In the genomic region with DNA sequence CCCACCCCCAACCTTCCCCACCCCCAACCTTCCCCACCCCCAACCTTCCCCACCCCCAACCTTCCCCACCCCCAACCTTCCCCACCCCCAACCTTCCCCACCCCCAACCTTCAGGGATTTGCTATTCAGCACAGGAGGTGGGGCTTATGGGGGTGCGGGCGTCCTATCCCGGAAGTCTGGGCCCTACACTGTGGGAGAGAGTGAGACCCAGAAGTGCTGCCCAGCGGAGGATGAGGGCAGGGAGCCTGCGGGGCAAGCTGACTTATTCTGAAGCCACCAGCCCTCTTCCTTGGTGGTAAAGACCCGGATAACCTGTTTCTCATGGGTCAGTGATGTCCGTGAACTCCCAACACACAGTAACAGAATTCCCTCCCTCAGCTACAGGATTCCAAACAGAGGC, we compare ENCODE assay signal across 9 mouse cellular contexts. TPM values are rescaled to one million over a fixed set of nuclear protein-coding genes. Genes with fewer than 3 reads are reported as not detected.
A peak's percentile ranks its signal among the peaks of the same experiment; 100 is the strongest.
DNase-seq lines count a peak whose midpoint lies in the region; ATAC-seq and TF ChIP-seq lines count a peak whose summit lies in the region.
"Had no signal": no experiment of that assay in that cellular context is flagged by ENCODE, and none has a peak within 500 bp of the region (broad histone marks: within the 10 kb centered on the region; RNA-seq: fewer than 3 reads in every experiment).

No protein-coding gene starts in this region.

- no peak overlapping the region for H3K4me3 ChIP-seq in intestine, embryonic 15.5 days (replicated peaks)
- no peak overlapping the region for H3K4me3 ChIP-seq in intestine, postnatal 0 days (ENCODE audit: low read depth, low read length)
- H3K4me3 ChIP-seq in embryonic facial prominence, embryonic 13.5 days = no peak overlapping the region
- H3K4me3 ChIP-seq in hindbrain, embryonic 12.5 days = no peak overlapping the region
- H3K4me3 ChIP-seq in lung, embryonic 14.5 days (ENCODE audit: low read depth, low read length) = no peak overlapping the region

- H3K9me3 ChIP-seq in intestine, embryonic 15.5 days = no peaks in the 10 kb centered on the region
- no peaks in the 10 kb centered on the region for H3K9me3 ChIP-seq in intestine, postnatal 0 days (ENCODE audit: control insufficient read depth)
- H3K9me3 ChIP-seq in embryonic facial prominence, embryonic 13.5 days = no peaks in the 10 kb centered on the region
- no peaks in the 10 kb centered on the region for H3K9me3 ChIP-seq in hindbrain, embryonic 12.5 days (replicated peaks)
- H3K9me3 ChIP-seq in lung, embryonic 14.5 days (ENCODE audit: low read depth, low read length) = no peaks in the 10 kb centered on the region

- H3K4me2 ChIP-seq in intestine, embryonic 15.5 days (replicated peaks) = peak overlapping the region; percentile 47
- H3K4me2 ChIP-seq in intestine, postnatal 0 days (replicated peaks; ENCODE audit: low read depth) = no peak overlapping the region
- peak overlapping the region; percentile 54 for H3K4me2 ChIP-seq in embryonic facial prominence, embryonic 13.5 days
- peak overlapping the region; percentile 48 for H3K4me2 ChIP-seq in hindbrain, embryonic 12.5 days (replicated peaks)
- peak overlapping the region; percentile 54; the same call in 1 of the 2 replicates for H3K4me2 ChIP-seq in lung, embryonic 14.5 days

- H3K27ac ChIP-seq in intestine, embryonic 15.5 days = no peak overlapping the region
- H3K27ac ChIP-seq in intestine, postnatal 0 days (ENCODE audit: low read depth, low read length) = no peak overlapping the region
- H3K27ac ChIP-seq in embryonic facial prominence, embryonic 13.5 days = no peak overlapping the region
- H3K27ac ChIP-seq in hindbrain, embryonic 12.5 days = no peak overlapping the region
- no peak overlapping the region for H3K27ac ChIP-seq in lung, embryonic 14.5 days (ENCODE audit: low read depth)

- no peak for ATAC-seq in intestine, embryonic 15.5 days
- no peak for ATAC-seq in intestine, postnatal 0 days
- ATAC-seq in embryonic facial prominence, embryonic 13.5 days (ENCODE audit: insufficient number of reproducible peaks, insufficient read depth, low FRiP score, low TSS enrichment, low read depth) = no peak
- no peak for ATAC-seq in hindbrain, embryonic 12.5 days (ENCODE audit: low FRiP score)
- no peak for ATAC-seq in lung, embryonic 14.5 days (ENCODE audit: insufficient read depth)
- ATAC-seq in inflammation-experienced regulatory T-cells, adult 6 months = no peak
- no peak for ATAC-seq in monocyte, adult 5-6 weeks (replicated peaks; ENCODE audit: insufficient number of reproducible peaks, low FRiP score, low TSS enrichment, poor library complexity, severe bottlenecking)

- H3K4me1 ChIP-seq in intestine, embryonic 15.5 days (replicated peaks) = peaks cover 5% of the 10 kb centered on the region; the same call in 1 of the 2 replicates
- H3K4me1 ChIP-seq in intestine, postnatal 0 days (replicated peaks; ENCODE audit: control insufficient read depth, insufficient read depth, low read length) = 0 out of 2 replicates have a peak, but pooled peaks cover 5% of the 10 kb centered on the region
- H3K4me1 ChIP-seq in embryonic facial prominence, embryonic 13.5 days = peaks cover 10% of the 10 kb centered on the region
- peaks cover 38% of the 10 kb centered on the region for H3K4me1 ChIP-seq in hindbrain, embryonic 12.5 days
- no peaks in the 10 kb centered on the region for H3K4me1 ChIP-seq in lung, embryonic 14.5 days (ENCODE audit: insufficient read depth)

- no peaks in the 10 kb centered on the region for H3K36me3 ChIP-seq in intestine, embryonic 15.5 days
- no peaks in the 10 kb centered on the region for H3K36me3 ChIP-seq in intestine, postnatal 0 days (ENCODE audit: control insufficient read depth, insufficient read depth)
- no peaks in the 10 kb centered on the region for H3K36me3 ChIP-seq in embryonic facial prominence, embryonic 13.5 days
- H3K36me3 ChIP-seq in hindbrain, embryonic 12.5 days = no peaks in the 10 kb centered on the region
- no peaks in the 10 kb centered on the region for H3K36me3 ChIP-seq in lung, embryonic 14.5 days (ENCODE audit: insufficient read depth)
- H3K36me3 ChIP-seq: G1E had no signal

- no peak overlapping the region for H3K9ac ChIP-seq in intestine, embryonic 15.5 days
- no peak overlapping the region for H3K9ac ChIP-seq in intestine, postnatal 0 days (ENCODE audit: low read depth, low read length)
- H3K9ac ChIP-seq in embryonic facial prominence, embryonic 13.5 days = no peak overlapping the region
- no peak overlapping the region for H3K9ac ChIP-seq in hindbrain, embryonic 12.5 days
- H3K9ac ChIP-seq in lung, embryonic 14.5 days = no peak overlapping the region

- no peak for DNase-seq in lung, embryonic 14.5 days
- no peak for DNase-seq in right cerebral cortex, adult 2 months (ENCODE audit: low spot score in 2 of 2)

- no peak for TF ChIP-seq CTCF in intestine, postnatal 0 days (IDR thresholded peaks at IDR 0.05; ENCODE audit: low read depth)
- no peak for TF ChIP-seq CTCF in lung, embryonic 14.5 days (IDR thresholded peaks at IDR 0.05; ENCODE audit: low read depth)

- WGBS in intestine, embryonic 15.5 days = 2% methylated on average over 7 of the region's 7 CpGs
- WGBS in intestine, postnatal 0 days = 4% methylated on average over 7 of the region's 7 CpGs
- WGBS in embryonic facial prominence, embryonic 13.5 days = 2% methylated on average over 7 of the region's 7 CpGs
- 3% methylated on average over 7 of the region's 7 CpGs for WGBS in hindbrain, embryonic 12.5 days
- WGBS in lung, embryonic 14.5 days = 1% methylated on average over 7 of the region's 7 CpGs

- peaks cover 28% of the 10 kb centered on the region for H3K27me3 ChIP-seq in intestine, embryonic 15.5 days (replicated peaks)
- peaks cover 26% of the 10 kb centered on the region for H3K27me3 ChIP-seq in intestine, postnatal 0 days (replicated peaks; ENCODE audit: control insufficient read depth, insufficient read depth, low read length)
- H3K27me3 ChIP-seq in embryonic facial prominence, embryonic 13.5 days = peaks cover 57% of the 10 kb centered on the region
- peaks cover 41% of the 10 kb centered on the region for H3K27me3 ChIP-seq in hindbrain, embryonic 12.5 days
- peaks cover 26% of the 10 kb centered on the region; the same call in 1 of the 2 replicates for H3K27me3 ChIP-seq in lung, embryonic 14.5 days (ENCODE audit: insufficient read depth, low read length)

RNA-seq across cellular contexts. Expression of gene Arhgap40, which starts 42.7 kb away (rescaled TPM):
- polyA plus RNA-seq in intestine, embryonic 15.5 days (2015; fragmentation: Nextera tagmentation; extraction: Ambion mirVana) = 0.23 TPM in 1 of 2 replicates, not detected in the other
- not detected in 2 replicates for polyA plus RNA-seq in intestine, postnatal 0 days (2015; fragmentation: Nextera tagmentation; extraction: Ambion mirVana)
- polyA plus RNA-seq in embryonic facial prominence, embryonic 13.5 days (2015; fragmentation: Nextera tagmentation; extraction: Ambion mirVana) = 1.3 TPM in 2 replicates
- 0.40 TPM in 1 of 2 replicates, not detected in the other for polyA plus RNA-seq in hindbrain, embryonic 12.5 days (2016; fragmentation: Nextera tagmentation; extraction: Ambion mirVana)
- polyA plus RNA-seq in lung, embryonic 14.5 days (2014; fragmentation: Nextera tagmentation; extraction: Ambion mirVana) = not detected in 2 replicates
- polyA plus RNA-seq in inflammation-experienced regulatory T-cells, adult 6 months (2017; shearing (Covaris generic)) = not detected
- total RNA-seq in monocyte, adult 5-6 weeks (2017) = not detected in 3 replicates
- total RNA-seq: G1E had no signal
- polyA plus RNA-seq: G1E had no signal

RNA-seq across cellular contexts. Expression of gene Adig, which starts 52.8 kb away (rescaled TPM):
- polyA plus RNA-seq in intestine, embryonic 15.5 days (2015; fragmentation: Nextera tagmentation; extraction: Ambion mirVana) = not detected in 2 replicates
- not detected in 2 replicates for polyA plus RNA-seq in intestine, postnatal 0 days (2015; fragmentation: Nextera tagmentation; extraction: Ambion mirVana)
- polyA plus RNA-seq in embryonic facial prominence, embryonic 13.5 days (2015; fragmentation: Nextera tagmentation; extraction: Ambion mirVana) = not detected in 2 replicates
- not detected in 2 replicates for polyA plus RNA-seq in hindbrain, embryonic 12.5 days (2016; fragmentation: Nextera tagmentation; extraction: Ambion mirVana)
- polyA plus RNA-seq in lung, embryonic 14.5 days (2014; fragmentation: Nextera tagmentation; extraction: Ambion mirVana) = 0.42 TPM in 1 of 2 replicates, not detected in the other
- not detected for polyA plus RNA-seq in inflammation-experienced regulatory T-cells, adult 6 months (2017; shearing (Covaris generic))
- total RNA-seq in monocyte, adult 5-6 weeks (2017) = not detected in 3 replicates
- total RNA-seq: G1E had no signal
- polyA plus RNA-seq: G1E had no signal

RNA-seq across cellular contexts. Expression of gene Slc32a1, which starts 55.3 kb away (rescaled TPM):
- not detected in 2 replicates for polyA plus RNA-seq in intestine, embryonic 15.5 days (2015; fragmentation: Nextera tagmentation; extraction: Ambion mirVana)
- not detected in 2 replicates for polyA plus RNA-seq in intestine, postnatal 0 days (2015; fragmentation: Nextera tagmentation; extraction: Ambion mirVana)
- polyA plus RNA-seq in embryonic facial prominence, embryonic 13.5 days (2015; fragmentation: Nextera tagmentation; extraction: Ambion mirVana) = not detected in 2 replicates
- 3.5 and 4.3 TPM in 2 replicates for polyA plus RNA-seq in hindbrain, embryonic 12.5 days (2016; fragmentation: Nextera tagmentation; extraction: Ambion mirVana)
- polyA plus RNA-seq in lung, embryonic 14.5 days (2014; fragmentation: Nextera tagmentation; extraction: Ambion mirVana) = not detected in 2 replicates
- not detected for polyA plus RNA-seq in inflammation-experienced regulatory T-cells, adult 6 months (2017; shearing (Covaris generic))
- not detected in 3 replicates for total RNA-seq in monocyte, adult 5-6 weeks (2017)
- total RNA-seq: G1E had no signal
- polyA plus RNA-seq: G1E had no signal
